Mouse (Mus musculus) liver, postnatal 0 days (tissue): ENCODE measurements around the gene Strip1.

Experiments used
- CTCF ChIP-seq: sonication (generic); IDR thresholded peaks from 2 replicates; pipeline ENCODE4 v1.5.1; 2016; ENCODE audit warnings: antibody characterized with exemption, low read depth
- EP300 ChIP-seq: IDR thresholded peaks from 2 replicates; pipeline ENCODE4 v1.6.1; 2016; ENCODE audit warnings: antibody characterized with exemption, low read depth, mild to moderate bottlenecking

GRCm38 (mm10) chr3:107667426-107667825, 35.9 kb upstream of the Strip1 start:
- TF ChIP-seq CTCF: no peak
- no peak for TF ChIP-seq EP300
